ENCODE assay signal across 13 mouse cellular contexts in the genomic region with DNA sequence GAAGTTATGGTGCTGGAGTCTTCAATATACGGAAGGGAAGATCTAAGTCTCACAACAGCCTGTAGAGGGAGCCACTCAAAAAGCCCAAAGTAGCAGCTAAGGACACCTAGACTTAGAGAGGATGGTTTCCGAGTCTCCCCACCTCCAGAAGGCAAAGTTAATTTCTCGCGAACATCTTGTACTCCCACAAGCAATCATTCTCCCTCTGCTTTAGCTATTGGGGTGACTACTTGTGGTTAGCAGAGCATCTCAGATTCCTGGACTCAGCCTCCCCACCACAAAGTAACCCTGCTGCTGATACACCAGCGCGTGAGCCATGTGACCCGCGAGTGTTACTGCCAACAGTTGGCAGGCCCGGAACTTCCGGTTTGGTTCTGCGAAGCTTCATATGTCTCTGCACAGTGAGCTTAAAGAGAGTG. TPM values are rescaled to one million over a fixed set of nuclear protein-coding genes. Genes with fewer than 3 reads are reported as not detected.
DNase-seq lines count a peak whose midpoint lies in the region; ATAC-seq and TF ChIP-seq lines count a peak whose summit lies in the region.
"Had no signal": no experiment of that assay in that cellular context is flagged by ENCODE, and none has a peak within 500 bp of the region (broad histone marks: within the 10 kb centered on the region; RNA-seq: fewer than 3 reads in every experiment).

No protein-coding gene starts in this region.

- H3K9ac ChIP-seq in intestine, postnatal 0 days (ENCODE audit: low read depth, low read length): no peak overlapping the region
- no peak overlapping the region for H3K9ac ChIP-seq in intestine, embryonic 15.5 days
- no peak overlapping the region for H3K9ac ChIP-seq in intestine, embryonic 16.5 days (ENCODE audit: low read depth, low read length)
- H3K9ac ChIP-seq: limb, embryonic 13.5 days had no signal

- H3K36me3 ChIP-seq in intestine, postnatal 0 days (ENCODE audit: control insufficient read depth, insufficient read depth): no peaks in the 10 kb centered on the region
- H3K36me3 ChIP-seq in intestine, embryonic 15.5 days: no peaks in the 10 kb centered on the region
- no peaks in the 10 kb centered on the region for H3K36me3 ChIP-seq in intestine, embryonic 16.5 days (ENCODE audit: control insufficient read depth, insufficient read depth, low read length)
- H3K36me3 ChIP-seq: limb, embryonic 13.5 days; midbrain, embryonic 10.5 days had no signal

- H3K4me1 ChIP-seq in intestine, postnatal 0 days (replicated peaks; ENCODE audit: control insufficient read depth, insufficient read depth, low read length): peaks cover 6% of the 10 kb centered on the region
- H3K4me1 ChIP-seq in intestine, embryonic 15.5 days (replicated peaks): 0 out of 2 replicates have a peak, but pooled peaks cover 4% of the 10 kb centered on the region
- 0 out of 2 replicates have a peak, but pooled peaks cover 8% of the 10 kb centered on the region for H3K4me1 ChIP-seq in intestine, embryonic 16.5 days (ENCODE audit: control insufficient read depth, insufficient read depth, low read length)
- H3K4me1 ChIP-seq: limb, embryonic 13.5 days; midbrain, embryonic 10.5 days had no signal

- H3K4me2 ChIP-seq in intestine, postnatal 0 days (replicated peaks; ENCODE audit: low read depth): no peak overlapping the region
- H3K4me2 ChIP-seq in intestine, embryonic 15.5 days (replicated peaks): no peak overlapping the region
- no peak overlapping the region for H3K4me2 ChIP-seq in intestine, embryonic 16.5 days (ENCODE audit: low read depth, low read length)
- H3K4me2 ChIP-seq: limb, embryonic 13.5 days had no signal

- H3K27me3 ChIP-seq in intestine, postnatal 0 days (replicated peaks; ENCODE audit: control insufficient read depth, insufficient read depth, low read length): no peaks in the 10 kb centered on the region
- H3K27me3 ChIP-seq in intestine, embryonic 15.5 days (replicated peaks): no peaks in the 10 kb centered on the region
- no peaks in the 10 kb centered on the region for H3K27me3 ChIP-seq in intestine, embryonic 16.5 days (replicated peaks; ENCODE audit: control insufficient read depth, insufficient read depth, low read length)
- H3K27me3 ChIP-seq: limb, embryonic 13.5 days had no signal

- H3K4me3 ChIP-seq in intestine, postnatal 0 days (ENCODE audit: low read depth, low read length): no peak overlapping the region
- no peak overlapping the region for H3K4me3 ChIP-seq in intestine, embryonic 15.5 days (replicated peaks)
- H3K4me3 ChIP-seq in intestine, embryonic 16.5 days (ENCODE audit: low read length): no peak overlapping the region
- H3K4me3 ChIP-seq: limb, embryonic 13.5 days; midbrain, embryonic 10.5 days had no signal

- 93% methylated on average over 11 of the region's 11 CpGs for WGBS in intestine, postnatal 0 days
- 92% methylated on average over 11 of the region's 11 CpGs for WGBS in intestine, embryonic 15.5 days
- WGBS in intestine, embryonic 16.5 days: 91% methylated on average over 11 of the region's 11 CpGs

- TF ChIP-seq CTCF in intestine, postnatal 0 days (IDR thresholded peaks at IDR 0.05; ENCODE audit: low read depth): peak; percentile 42; the same call in 1 of the 2 replicates

- H3K9me3 ChIP-seq in intestine, postnatal 0 days (ENCODE audit: control insufficient read depth): no peaks in the 10 kb centered on the region
- H3K9me3 ChIP-seq in intestine, embryonic 15.5 days: no peaks in the 10 kb centered on the region
- no peaks in the 10 kb centered on the region; the same call in 1 of the 2 replicates for H3K9me3 ChIP-seq in intestine, embryonic 16.5 days (ENCODE audit: control insufficient read depth, low read length)
- H3K9me3 ChIP-seq: limb, embryonic 13.5 days; midbrain, embryonic 10.5 days had no signal

- no peak for ATAC-seq in intestine, postnatal 0 days
- no peak for ATAC-seq in intestine, embryonic 15.5 days
- ATAC-seq in granulocyte monocyte progenitor cell, adult 5-6 weeks (replicated peaks; ENCODE audit: poor library complexity, severe bottlenecking): no peak
- ATAC-seq in intestine, embryonic 16.5 days: no peak

- DNase-seq in A20 (ENCODE audit: low read depth, low spot score) (peak; percentile 90), R1 (ENCODE audit: low read depth, low spot score) (peak; percentile 61)
- peak; percentile 89 for DNase-seq in naive thymus-derived CD4-positive, alpha-beta T cell, adult 2 months (ENCODE audit: low read depth)
- DNase-seq in cerebellum, postnatal 4 days (ENCODE audit: low spot score in 2 of 2): no peak
- DNase-seq: adrenal gland, adult 2 months; heart, postnatal 14 days; kidney, postnatal 36 days had no signal

- H3K27ac ChIP-seq in intestine, postnatal 0 days (ENCODE audit: low read depth, low read length): no peak overlapping the region
- H3K27ac ChIP-seq in intestine, embryonic 15.5 days: no peak overlapping the region
- H3K27ac ChIP-seq in intestine, embryonic 16.5 days (ENCODE audit: low read length): no peak overlapping the region
- H3K27ac ChIP-seq: limb, embryonic 13.5 days; midbrain, embryonic 10.5 days had no signal

RNA-seq across cellular contexts. Expression of a gene that starts 28.5 kb away (rescaled TPM):
- 67.6 and 73.2 TPM in 2 replicates for polyA plus RNA-seq in intestine, postnatal 0 days (2015; fragmentation: Nextera tagmentation; extraction: Ambion mirVana)
- polyA plus RNA-seq in intestine, embryonic 15.5 days (2015; fragmentation: Nextera tagmentation; extraction: Ambion mirVana): 50.5 and 52.3 TPM in 2 replicates
- 9.7 and 17.4 TPM in 2 replicates for total RNA-seq in granulocyte monocyte progenitor cell, adult 5-6 weeks (2014; fragmentation: Nextera tagmentation)
- 8.5 and 10.7 TPM in 2 replicates for total RNA-seq in granulocyte monocyte progenitor cell, adult 5-6 weeks (2017)
- 67.7 and 77.3 TPM in 2 replicates for polyA plus RNA-seq in intestine, embryonic 16.5 days (2015; fragmentation: Nextera tagmentation; extraction: Ambion mirVana)

Comparison
In these comparisons a context has a peak if more than half of its experiments do, and no peak if none do; other contexts are left out.
1. DNase-seq: peak in A20 (single experiment), R1 (single experiment) and naive thymus-derived CD4-positive, alpha-beta T cell, adult 2 months (single experiment); none in cerebellum, postnatal 4 days (0 of 2).